Mouse (Mus musculus): ENCODE measurements around the gene Rhoj. TPM values are rescaled to one million over a fixed set of nuclear protein-coding genes. Genes with fewer than 3 reads are reported as not detected.
"Not testable (repeated sequence)": the region's sequence is repeated elsewhere in the genome, so short reads cannot be mapped to it uniquely, and the experiment has no call there.

Gene Rhoj
- total RNA-seq, 2 experiments from 2014 or later = 28.5 to 29.3 TPM

DNA sequence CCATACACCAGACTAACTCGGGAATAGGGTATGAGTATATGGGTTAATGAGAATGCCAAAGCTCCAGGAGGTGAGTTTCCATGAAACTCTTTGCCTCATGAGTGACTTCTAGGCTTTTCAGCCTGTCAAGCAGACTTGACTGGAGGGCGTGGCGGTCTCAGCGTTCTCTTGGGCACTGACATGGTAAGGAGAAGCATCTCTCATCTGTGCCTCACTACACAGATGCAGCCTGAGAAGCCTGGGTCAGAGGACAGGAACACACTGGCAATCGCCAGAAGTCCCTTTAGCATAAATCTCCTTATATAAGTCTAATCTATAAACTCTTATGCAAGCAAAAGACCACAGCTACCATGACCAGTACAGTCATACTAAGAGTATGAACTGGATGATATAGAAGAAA is 41.4 kb downstream of the Rhoj start:
- not testable (repeated sequence) for DNase-seq

DNA sequence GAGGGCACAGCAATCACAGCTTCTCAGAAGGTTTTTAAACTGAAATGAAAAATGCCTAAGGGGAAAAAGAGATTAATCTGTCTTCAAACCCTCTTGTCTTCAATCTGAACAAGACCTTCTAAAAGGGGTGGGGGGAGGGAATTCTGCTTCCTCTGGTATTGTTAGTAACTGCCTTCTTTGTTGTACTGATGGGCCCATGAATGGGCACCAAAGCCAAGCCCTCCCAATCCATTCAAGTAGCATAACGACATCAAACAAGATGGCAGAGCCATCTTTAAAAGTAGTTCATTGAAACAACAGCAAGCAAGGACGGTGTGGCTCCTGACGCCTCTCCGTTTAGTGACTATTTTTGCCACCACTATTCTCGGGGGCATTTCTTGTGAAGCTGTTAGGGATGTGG is 42.6 kb downstream of the Rhoj start:
- DNase-seq = no peak

DNA sequence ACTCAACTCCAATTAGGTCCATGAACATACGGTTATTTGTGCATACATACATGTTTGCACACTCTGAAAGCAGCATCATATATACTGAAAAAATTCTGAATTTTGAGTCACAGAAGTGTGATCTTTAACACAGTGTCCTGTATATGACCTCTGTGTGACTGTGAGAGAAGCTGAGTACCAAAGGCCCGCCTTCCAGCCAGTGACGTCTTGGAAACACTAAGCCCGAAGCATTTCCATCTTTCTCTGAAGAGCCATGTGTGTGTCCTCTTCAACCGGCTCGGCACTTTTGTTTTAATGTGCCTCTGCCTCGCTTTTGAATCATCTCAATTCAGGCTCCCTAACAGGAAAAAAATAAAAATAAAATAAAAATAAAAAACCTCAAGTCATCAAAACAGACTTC is 43.7 kb downstream of the Rhoj start:
- no peak for DNase-seq

DNA sequence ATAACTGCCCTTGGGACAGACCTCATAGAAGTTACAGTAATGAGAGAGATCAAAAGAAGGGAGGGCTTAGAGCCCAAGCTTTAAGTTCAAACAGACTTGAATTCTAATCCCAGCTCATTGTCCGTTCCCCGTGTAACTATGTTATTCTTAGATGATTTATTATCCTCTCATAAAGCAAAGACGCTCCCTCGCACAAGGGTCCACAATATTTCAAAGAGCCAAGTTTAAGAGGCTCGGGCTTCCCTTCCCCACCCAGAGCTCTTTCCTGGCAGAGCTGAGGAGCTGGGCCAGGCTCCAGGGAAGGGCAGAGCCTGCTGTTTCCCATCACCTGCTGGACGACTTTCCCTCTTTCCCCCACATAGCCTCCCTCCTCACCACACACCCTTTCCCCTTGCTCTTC is 44.3 kb downstream of the Rhoj start:
- DNase-seq = peak; percentile 32

DNA sequence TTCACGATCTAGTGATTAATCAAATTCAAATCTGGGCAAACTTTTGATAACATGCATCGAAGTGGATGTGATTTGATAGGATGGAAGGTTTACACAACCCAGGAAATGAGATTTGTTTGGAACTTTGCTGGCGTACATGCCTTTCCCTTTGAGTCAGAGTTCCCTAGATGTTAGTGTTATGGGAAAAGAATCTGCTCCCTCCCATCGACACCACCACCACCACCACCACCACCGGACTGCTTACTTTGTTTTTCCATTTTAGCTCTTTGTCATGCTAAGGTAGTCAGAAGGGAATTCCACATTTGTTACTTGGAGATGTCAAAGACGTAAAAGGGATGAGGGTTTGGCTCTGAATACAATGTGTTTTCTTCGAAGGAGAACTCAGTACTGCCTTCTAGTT is 46.2 kb downstream of the Rhoj start:
- DNase-seq = no peak

DNA sequence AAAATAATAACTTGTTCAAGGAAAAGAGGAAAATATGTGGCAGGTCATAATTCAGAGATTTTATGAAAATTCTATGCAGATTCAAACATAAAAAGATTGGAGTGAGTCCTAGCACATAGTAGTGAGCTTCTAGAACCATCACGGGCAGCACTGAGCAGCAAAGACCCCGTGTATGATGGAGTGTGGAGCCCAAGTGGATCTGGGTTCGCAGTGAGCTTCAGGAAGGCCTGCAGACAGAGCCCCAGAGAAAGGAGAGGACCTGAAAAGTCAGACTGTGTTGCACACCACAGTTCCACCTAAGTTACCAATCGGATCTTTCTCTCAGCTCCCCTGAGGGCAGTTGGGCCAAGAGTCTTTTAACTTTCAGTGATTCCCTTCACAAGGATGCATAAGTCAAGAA is 49.7 kb downstream of the Rhoj start:
- DNase-seq = no peak

DNA sequence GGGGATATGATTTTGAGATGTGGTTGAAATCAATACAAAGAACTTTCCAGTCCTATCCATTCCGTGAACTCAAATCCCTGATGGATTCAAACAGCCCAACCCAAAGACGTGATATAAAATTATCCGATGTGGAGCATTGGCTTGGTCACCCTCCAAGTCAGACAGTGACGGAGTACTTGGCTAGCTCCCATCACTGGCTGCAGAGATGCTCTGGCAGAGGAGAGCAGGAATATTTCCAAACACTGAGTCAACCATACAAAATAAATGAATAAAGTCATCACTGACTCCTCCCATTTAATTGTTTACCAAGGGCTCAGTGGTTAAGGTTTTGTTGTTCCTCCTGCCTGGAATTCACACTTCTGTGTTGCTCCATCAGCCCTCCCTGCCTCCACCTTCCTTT is 50.6 kb downstream of the Rhoj start:
- peak; percentile 28 for DNase-seq

DNA sequence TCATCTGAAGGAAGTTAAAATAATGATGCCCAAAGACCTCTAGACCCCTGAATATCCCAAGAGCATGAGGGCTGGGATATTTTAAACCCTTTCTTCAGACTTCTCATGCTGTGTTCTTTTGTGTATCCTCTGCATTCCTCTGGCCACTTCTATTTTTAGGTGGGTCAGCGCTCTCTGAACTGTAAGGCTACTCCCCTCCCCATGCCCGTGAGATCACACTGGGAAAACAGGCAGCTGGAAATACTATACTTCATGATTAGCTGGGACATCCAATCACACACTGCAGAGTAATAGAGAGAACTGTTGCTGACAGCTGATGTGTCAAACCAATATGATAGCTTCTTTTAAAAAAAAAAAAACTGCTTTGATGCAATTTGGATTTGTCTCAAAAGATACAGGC is 51.4 kb downstream of the Rhoj start:
- no peak for DNase-seq

DNA sequence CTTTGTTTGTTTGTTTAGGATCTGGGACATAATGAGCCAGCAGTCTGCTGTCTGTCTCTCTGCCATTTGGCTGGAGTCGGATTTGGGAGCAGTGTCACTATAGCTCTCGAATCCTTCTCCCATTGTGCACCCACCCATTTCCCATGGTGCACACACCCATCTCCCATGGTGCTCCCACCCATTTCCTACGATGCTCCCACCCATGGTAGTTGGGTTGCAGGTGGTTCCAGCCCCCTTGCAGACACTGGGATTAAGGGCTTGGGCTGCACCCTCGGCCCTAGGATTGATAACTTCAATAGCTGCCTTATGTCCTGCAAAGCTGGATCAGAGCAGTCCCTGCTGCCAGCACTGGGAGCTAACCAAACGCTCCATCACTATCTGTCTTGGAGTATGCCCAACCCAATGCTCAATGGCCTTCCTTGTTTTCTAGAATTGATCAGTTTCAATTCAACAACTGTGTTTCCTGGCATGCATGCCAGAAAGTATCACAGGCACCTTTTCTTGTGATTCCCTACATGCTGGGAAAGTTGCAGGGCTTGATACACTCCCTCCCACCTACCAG is 51.9 kb downstream of the Rhoj start:
- DNase-seq = no peak

DNA sequence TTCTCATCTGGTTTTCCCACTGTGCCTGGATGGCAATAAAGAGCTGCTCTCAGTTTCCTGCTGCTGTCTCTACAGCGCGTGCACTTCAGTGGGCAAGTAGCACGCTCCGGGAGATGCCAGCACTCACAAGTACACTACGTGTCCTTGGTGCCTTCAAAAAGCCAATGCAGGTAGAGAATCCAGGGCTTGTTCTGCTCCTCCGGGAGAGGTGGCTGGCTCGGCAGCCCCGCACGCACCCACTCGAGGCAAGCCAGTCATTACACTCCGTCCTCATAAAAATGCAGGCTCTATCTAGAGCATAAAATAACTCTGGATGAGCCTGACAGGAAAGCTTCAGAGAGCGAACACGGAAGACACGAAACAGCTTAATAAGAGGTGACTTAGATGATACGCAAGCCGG is 54.3 kb downstream of the Rhoj start:
- no peak for DNase-seq

DNA sequence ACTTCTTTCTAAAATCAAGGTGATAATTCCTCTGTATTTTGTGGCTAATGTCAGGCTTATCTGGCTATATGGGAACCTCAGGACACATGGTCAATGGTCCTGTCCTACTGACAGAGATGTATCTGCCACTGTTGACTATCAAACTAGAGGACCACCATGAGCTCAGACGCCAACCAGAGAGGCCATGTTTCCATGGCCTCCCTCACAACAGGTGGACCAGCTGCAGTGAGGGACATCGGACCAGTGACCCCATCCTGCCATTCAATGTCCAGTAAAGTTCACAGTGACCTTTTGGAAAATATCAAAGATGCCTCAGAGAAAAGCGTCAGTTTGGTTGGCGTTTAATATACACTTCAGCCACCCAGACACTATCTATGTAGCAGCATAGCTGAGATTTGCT is 56.3 kb downstream of the Rhoj start:
- DNase-seq = no peak

DNA sequence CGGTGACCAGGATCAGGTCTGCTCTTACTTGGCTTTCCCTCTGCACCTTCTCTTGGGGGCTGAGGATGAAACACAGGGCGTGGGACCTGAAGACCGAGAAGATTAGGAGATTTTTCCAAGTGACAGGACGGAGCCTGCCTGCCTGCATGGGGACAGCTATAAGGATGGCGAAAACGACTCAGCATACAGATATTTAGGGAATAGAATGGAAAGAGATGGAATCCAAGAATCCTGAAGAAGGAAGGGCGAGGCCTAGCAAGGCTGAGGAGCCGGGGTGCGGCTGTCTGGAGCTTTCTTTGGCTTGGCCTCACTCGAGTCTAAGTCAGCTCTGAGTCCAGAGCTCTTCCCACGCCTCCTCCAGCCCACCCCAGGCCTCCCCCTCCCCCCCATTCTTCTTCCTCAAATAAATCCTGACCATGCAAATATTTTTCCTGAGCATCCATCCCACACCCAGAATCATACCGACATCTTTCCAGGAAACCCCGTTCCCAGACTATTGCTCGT is 57.6 kb downstream of the Rhoj start:
- no peak for DNase-seq

DNA sequence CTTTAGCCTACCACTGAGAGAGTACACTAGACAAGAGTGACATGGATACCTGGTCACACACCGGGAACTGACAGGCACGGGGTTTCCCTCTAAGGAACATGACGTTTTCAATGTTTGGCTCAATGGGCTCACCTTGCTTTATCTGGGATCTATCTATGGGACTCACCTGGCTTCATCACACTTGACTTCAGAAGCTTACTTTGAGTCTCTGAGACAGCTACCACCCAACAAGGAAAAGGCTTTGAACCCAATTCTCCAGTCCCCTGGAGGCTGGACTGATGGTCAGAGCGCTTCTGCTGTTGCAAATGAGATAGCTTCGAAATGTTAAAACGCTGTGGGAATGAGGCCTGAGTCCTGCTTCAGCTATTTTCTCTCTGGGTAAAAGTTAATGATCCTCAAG is 59.2 kb downstream of the Rhoj start:
- no peak for DNase-seq

DNA sequence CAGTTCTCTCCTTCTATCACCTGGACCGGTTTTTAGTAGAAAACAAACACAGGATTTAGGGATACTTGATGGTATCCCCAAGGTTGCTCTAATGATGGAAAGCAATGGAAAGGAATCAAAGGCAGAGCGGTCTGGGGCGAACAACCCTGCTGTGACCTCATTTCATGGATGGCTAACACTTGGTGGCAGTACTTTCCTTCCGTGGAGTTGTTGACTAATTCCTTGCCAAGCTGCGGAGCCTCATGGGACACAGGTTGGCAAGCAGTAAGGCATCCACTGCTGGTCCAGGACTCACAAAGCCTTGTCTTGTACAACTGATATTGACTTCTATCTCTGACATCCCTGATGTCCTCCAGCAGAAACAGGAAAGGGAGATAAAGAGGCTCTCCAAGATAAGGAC is 60.4 kb downstream of the Rhoj start:
- DNase-seq = peak; percentile 54

DNA sequence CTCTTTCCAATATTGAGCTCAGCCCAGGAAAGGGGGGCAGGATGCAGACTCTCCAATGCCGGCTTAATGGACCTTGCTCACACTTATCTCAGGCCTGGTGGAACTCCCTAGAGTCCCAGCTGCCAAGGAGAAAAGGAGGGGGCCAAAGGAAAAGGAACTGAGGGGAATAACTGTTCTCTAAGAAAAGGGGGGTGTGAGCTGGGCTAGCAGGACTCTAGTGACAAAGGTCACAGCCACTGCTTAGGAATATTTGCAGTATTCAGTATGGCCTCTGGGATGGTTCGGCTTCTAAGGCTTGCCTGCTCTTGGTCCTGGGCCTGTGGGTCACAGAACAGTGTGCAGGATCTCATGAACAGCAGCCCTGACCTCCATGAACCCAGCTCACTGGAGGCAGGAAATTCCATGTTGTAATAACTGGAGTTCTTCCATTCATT is 61.3 kb downstream of the Rhoj start:
- DNase-seq = no peak

DNA sequence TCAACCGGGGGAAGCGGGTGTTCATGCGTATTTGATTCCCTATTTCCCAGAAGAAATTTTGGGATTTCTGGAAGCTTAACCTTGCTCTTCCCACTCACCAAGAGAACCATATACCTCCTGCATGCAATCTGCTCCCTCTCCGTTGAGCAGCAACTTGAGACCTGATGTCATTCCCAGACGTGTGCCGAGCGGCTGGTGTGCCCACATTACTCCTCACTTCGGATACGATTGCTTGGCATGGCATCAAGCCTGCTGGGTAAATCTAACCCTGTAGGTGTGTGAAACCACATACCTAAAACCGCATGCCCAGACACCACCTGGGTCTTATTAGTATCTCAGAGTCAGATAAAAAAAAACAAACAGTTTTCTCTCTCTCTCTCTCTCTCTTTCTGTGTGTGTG is 66.3 kb downstream of the Rhoj start:
- no peak for DNase-seq

DNA sequence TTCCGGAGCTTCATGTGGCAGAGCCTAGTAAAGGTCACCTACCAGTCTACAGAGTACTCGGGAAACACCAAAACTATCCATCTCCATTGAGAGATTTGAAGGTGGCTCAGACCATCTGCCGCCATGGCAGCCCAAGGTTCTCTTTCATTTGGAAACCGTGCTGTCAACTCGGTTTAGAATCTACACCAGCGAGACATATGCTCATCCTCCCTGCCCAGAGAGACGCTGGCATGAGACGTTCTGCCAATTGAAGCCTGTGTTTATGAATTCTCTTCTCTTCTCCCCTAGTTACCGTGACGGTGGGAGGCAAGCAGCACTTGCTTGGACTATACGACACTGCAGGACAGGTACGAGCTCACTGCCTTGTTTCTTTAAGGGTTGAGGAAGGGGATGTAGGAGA is 66.9 kb downstream of the Rhoj start:
- no peak for DNase-seq

DNA sequence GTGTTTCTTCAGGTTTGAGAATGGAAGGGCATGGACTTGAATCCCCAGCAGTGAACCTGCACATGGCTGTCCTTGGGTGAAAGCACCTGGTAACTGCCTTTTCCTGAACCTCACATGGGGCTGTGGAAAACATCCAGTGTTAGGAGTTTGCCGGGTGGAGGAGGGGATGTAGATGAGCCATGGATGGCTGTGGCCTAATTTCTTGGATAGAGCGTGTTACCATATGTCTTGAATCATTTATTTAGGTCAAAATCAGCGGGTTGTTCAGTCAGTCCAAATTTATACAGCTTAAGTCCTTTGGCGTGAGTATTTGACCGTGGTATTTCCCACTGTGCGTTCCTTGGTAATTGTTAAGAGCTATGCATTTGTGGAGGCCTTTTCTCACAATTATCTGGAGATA is 68.0 kb downstream of the Rhoj start:
- no peak for DNase-seq

DNA sequence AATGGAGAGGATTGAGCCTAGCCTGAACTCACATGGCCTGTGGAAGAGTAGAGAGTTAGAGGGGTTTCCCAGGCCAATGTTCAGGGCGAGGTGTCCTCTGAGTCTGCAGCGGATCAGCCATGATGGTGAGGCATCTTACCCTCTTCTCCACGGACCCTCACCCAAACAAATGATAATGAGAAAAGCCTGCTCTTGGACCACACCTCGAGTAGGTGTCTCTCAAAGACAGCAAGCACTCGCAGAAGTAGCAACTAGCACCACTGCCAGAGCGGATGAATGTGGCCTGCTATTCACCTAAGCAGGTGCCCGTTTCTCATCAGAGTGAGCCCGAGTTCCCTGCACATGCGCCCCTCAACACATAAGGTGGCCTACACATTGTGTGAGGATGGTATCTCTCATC is 78.6 kb downstream of the Rhoj start:
- DNase-seq = no peak

DNA sequence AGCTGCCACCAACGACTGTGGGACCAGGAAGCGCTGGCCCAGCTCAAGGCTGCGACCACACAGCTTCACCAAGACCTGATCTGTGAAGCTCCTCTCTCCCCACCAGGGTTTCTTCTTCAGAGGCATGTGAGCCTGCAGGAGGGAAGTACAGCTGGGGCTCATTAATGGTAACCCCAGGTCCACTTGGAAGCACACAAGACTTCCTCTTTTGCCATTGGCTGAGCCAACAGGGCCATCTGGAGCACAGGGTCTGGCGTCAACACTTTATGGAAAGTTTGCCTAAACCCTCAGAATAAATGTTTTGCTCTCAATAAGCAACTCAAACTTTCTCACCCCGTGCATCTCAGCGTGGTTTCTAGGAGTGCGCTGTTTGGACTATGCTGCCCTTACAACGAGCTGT is 79.0 kb downstream of the Rhoj start:
- no peak for DNase-seq

DNA sequence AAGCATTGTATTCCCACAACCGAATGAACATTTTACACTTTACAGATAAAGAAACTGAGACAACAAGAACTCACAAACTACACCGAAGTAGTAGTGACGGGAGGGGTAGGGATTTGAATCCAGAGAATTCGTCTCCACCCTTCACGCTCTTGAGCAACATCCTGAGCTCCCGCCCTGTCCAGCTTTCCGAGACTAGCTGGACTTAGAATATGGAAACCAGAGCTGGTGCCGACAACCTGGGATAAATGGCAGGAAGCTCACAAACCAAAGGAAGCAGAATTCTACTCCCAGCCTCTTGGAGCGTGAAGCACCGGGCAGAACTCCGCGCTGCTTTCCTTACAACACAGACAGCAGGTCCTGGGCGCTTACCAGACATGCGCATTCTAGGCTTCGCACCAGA is 79.7 kb downstream of the Rhoj start:
- DNase-seq = no peak

DNA sequence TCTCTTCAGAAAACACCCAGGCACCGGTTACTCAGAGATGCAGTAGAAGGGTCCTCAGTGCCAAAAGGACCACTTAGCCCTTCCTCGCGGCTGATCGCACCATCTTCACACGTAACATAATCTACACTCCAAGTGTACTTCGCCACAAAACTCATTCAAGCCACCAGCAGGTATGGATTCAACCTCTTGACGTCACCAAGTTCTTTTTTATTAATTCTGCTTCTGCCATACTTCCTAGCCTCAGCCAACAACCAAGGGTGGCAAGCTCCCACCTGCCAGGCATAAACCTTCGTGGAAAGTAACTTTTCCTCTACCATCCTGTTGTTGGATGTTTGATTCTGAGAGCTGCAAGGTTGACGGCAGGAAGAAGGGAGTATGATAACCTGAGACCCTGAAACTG is 80.4 kb downstream of the Rhoj start:
- no peak for DNase-seq

DNA sequence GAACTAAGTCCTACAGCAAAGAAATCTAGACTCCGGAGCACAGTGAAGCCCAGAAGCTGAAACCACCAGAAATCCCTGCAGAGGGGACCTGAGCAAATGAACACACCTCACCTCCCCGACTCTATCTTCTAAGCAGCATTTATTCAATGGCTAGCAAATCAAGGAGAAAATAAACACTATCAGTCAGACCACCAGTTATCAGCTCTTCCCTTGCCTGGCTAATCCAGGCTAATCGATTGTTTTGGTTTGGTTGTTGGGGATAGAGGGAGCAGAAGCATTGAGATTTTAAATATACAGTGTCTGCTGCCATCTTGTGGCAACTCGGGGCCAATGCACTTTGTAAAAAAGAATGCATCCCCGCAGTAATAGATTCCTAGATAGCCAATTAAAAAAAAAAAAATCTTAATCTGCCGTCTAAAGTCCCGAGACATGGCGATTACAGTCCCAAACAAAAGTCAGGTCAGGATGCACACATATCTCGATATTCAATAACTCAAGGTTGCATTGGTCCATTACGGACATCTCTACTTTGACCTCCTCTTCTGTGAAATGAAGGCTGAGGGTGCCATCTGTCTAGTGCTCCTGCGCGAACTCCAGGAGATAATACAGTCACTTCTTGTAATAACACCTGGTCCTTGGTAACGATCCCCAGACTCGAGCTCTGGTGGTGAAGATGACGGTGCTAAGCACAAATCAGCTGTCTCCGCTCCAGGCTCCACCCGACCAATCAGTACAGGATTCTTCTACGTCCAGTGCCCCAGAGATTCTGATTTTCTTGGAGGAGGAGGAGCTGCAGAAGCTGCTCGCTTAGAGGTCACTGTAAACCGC is 81.4 kb downstream of the Rhoj start:
- peak; percentile 41 for DNase-seq

DNA sequence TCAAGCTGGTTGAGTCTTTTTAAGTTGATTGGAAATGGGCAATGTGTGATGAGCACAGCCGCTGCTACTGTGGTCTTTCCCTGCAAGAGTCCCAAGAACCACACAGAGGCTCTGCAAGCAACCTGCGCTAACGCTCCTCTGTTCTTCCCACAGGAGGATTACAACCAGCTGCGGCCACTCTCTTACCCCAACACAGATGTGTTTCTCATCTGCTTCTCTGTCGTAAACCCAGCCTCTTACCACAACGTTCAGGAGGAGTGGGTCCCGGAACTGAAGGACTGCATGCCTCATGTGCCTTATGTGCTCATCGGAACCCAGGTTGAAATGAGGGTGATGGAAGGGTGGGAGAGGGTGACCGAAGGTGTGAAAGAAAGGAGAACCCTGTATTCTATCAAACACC is 83.4 kb downstream of the Rhoj start:
- DNase-seq = no peak
